Mouse (Mus musculus) left cerebral cortex, postnatal 25 days (tissue): ENCODE data around the gene Omd. TPM values are rescaled to one million over a fixed set of nuclear protein-coding genes. Genes with fewer than 3 reads are reported as not detected.
"Not testable (repeated sequence)": the region's sequence is repeated elsewhere in the genome, so short reads cannot be mapped to it uniquely, and the experiment has no call there.

Source experiments
- DNase-seq, 2 experiments: peaks; one replicate each; pipeline ENCODE4 v3.0.0; 2022; ENCODE audit warnings: low spot score in 2 of 2, mixed read lengths in 1 of 2
- intact Hi-C: fragments of 180-260 bp; cut with DNase I; formaldehyde crosslinking; loops from one replicate; pipeline ENCODE4 v1.15.1; 2025
- total RNA-seq, 2 experiments: library from RNA; stranded (reverse); gene quantifications; 2 replicates each; pipeline ENCODE4 v1.2.3; 2021

Gene Omd
- 1 to 10 TPM; 1.6 to 2.0 TPM for total RNA-seq

DNA sequence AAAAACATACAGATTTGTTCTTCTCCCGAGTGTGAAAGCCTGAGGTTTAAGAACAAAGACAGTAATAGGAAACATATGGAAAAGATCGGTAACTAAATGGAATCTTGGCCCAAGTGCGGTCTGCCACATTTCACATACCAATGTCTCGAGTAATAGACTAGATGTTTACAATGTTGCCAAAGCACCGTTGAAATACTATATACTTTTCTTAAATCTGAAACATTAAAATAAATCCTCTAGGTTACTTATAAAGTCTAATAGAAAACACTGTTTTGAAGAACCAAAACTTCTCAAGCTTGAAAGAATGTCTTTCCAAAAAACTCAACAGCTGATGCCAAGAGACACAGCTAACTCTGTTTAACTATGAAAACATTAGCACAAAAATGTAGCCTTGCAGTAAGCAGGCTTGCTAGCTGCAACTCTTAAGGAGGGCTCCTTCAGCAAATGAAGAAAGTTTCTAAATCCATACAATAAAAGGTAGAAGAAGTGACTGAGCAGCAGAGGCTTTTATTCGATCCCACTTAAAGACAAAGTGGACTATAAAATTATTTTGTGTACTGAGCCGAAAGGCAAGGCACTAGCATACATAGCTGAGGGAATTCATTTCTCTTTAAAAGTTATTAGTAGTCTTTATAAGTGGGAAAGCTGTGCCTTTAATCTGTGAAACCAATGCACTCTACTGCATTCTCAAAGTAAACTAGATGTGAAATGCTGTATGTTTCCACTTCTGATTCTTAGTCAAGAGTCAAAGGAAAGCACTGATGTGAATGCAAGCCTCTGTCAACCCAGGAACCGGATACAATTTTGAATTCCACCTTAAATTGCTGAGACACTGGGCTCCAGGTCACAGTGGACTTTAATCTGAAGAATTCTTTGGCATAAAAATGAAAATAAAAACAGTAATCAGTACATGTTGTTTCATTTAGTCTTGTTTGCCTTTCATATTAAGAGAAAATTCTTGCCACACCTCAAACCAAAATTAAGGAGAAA is at the start of gene Omd:
TSS of gene Omd (plus strand) at position 922 of the 990 bp plus-strand sequence.
- DNase-seq: no peak
- intact Hi-C loops: no loop called here

DNA sequence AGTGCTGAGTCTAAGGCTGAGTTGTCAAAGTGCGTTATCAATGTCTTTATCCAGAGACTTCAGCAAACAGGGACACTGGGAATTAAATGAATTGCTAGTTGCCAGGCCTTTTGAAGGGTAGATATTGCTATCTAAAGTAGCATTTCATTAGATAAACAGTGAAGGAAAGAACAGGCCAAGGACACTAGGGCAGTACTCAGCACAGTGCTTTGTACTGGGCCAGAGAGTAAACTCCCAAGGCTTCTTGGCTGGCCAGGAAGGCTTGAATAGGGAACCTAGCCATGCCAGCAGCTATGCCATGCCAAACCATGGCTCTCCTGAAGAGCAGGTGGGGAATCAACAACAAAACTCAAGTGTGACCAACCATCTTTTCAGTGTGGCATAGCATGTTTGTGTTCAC is 45.3 kb upstream of the Omd start:
- intact Hi-C loops: no loop called here
- no peak for DNase-seq

GRCm38 (mm10) chr13:49538693-49539092 is 43.6 kb upstream of the Omd start:
- intact Hi-C loops: no loop called here

GRCm38 (mm10) chr13:49544279-49544678 is 38.0 kb upstream of the Omd start, which contains the start of gene Aspn:
Gene Aspn (plus strand): TSS chr13:49544443.
- intact Hi-C loops: no loop called here
- DNase-seq: no peak

More at GRCm38 (mm10) chr13:49538693-49539092, 43.6 kb upstream of the Omd start:
- DNase-seq: no peak

- DNase-seq: no peak
- intact Hi-C loops: no loop called here
Observed at GRCm38 (mm10) chr13:49545646-49546045, 36.6 kb upstream of the Omd start.

GRCm38 (mm10) chr13:49546517-49546916 is 35.7 kb upstream of the Omd start:
- DNase-seq: no peak
- intact Hi-C loops: no loop called here

DNA sequence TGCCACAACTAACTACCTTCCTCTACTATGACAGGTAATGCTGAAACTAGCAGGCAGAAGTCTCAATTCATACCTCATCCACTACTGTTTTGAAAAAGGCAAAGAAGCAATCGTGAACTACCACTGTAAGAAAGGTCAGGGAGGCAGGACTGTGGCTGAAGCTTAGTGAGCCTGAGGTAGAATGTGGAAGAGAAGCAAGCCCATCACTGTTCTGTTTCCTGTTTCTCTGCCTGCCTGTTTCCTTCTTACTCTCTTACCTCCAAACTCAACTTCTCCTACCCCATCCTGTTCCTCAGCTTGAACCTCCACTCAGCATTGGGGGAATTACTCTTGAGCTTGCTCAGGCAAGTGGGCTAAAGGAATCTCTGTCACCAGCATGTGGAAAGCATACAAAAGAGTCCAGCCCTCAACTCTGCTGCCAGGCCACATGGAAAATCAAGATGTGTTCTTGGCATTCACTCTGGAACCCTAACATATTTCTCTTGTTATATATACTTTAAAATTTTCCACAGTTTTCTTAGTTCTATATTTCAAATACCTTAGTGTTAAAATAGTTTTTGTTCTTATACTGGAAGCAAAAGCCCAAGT is 34.6 kb upstream of the Omd start:
- no peak for DNase-seq
- intact Hi-C loops: no loop called here

DNA sequence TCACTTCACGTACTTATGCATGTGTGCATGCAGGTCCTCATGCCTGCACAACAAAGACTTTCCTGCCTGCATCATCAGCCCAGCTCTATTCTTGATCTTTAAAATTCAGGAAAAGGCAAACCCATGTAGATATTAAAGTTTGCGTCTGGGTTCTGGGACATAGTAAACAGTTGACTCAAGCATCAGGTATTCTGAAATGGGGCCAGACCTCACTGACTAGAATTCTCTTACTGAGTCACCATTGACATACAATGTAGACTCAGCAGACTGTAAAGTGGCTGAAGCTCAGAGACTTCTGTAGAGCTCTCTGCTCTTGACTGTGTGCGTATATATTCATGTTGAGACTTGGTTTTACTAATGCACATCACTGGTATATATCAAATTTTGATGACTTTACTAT is 32.6 kb upstream of the Omd start:
- intact Hi-C loops: no loop called here
- DNase-seq: no peak

- DNase-seq: no peak
- intact Hi-C loops: no loop called here
Observed at GRCm38 (mm10) chr13:49554519-49554918, 27.7 kb upstream of the Omd start.

DNA sequence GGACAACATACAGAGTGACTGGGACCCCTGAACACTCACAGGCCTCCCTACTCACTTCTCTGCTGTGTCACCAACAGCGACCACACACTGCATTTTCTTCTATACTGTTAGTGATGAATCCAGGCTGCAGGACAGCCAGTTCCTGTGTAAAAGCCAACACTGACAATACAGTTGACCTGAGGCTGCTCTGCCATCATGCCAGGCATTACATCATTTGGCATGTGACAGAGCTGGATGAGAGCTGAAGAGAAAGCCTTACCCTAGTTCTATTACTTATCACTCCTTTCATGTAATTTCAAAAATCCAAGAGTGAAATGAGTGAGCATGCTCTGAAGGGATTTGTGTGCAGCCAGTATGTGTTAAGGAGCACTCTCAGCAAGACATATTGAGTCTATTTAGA is 26.1 kb upstream of the Omd start:
- DNase-seq: no peak
- intact Hi-C loops: loop anchor here (5.0 kb wide), 1 partner anchor 86 kb away; no protein-coding TSS in a partner anchor

- intact Hi-C loops: loop anchor here (5.0 kb wide), 1 partner anchor 85 kb away; no protein-coding TSS in a partner anchor
- DNase-seq: no peak
Observed at GRCm38 (mm10) chr13:49556924-49557323, 25.3 kb upstream of the Omd start.

DNA sequence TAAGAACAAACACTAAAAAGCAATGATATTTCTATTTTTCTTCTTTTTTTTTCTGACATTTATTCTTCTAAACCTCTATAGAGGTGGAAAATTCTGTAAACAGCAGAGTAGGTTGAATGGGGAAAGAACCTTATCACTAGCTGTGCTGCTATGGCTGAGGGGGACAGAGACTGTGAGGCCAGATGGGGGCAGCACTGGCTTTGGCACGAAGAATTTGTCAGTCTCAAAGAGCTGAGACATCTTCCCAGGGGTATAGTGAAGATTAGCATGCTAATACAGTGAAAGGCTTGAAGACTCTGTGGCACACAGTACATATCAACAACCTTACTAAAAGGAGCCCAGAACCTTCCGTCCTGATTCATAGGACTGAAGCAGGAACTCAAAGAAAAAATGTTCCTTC is 23.1 kb upstream of the Omd start:
- DNase-seq: no peak
- intact Hi-C loops: loop anchor here (5.0 kb wide), 1 partner anchor 83 kb away; no protein-coding TSS in a partner anchor

DNA sequence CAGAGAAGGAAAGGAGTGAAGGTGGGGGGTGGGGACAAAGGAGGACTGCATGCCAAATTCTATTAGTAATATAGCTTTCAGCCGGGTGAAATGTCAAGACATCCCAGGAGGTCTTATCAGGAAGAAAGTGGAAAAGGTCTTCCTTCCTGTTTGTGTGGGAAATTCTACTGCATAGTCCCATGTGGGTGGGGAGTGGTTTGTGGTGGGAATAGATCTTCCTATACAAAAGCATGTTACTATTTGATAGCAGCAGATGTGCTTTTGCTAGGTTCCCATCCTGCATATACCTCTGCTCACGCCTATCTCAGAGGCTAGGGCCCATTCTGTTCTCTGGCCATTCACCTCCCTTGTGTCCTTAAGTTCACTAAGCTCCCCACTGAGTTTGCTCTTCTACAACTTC is 21.4 kb upstream of the Omd start:
- intact Hi-C loops: no loop called here
- DNase-seq: no peak

- no peak for DNase-seq
- intact Hi-C loops: no loop called here
Observed at GRCm38 (mm10) chr13:49564347-49564746, 17.9 kb upstream of the Omd start.

DNA sequence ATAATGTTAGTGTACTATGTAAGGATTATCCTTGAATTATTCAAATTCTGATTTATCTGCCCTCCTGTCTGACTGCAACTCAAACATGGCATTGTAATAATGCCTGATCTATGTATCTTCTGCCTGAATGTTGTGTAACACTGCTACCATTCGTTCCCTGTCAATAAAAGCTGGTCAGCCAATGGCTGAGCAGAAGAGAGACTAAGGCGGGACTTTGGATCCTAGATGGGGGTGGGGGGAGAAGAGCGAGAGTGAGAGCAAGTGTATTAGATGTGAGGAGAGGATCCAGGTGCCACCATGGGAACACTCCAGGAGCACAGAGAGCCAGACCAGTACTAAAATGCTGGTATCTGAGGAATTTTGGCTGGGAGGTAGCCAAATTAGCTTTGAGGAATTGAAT is 11.9 kb upstream of the Omd start:
- DNase-seq: no peak
- intact Hi-C loops: no loop called here

DNA sequence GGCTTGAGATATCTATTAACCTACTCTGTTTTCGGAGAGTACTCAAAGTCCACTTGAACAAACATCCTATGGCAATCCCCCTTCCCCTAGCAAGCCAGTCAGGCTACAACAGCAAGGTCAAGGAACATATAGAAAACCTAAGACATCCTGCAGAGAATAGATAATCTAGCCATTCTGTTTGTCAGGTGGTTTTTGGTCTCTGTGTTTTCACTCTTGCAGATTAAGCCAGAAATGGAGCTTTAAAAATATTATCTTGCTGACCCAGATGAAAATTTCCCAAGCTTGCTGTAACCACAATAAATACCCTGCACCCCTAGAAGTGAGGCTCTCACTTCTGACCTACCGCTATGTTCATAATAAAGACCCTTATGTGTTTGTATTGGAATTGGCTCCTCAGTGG is 10.8 kb upstream of the Omd start:
- DNase-seq: no peak
- intact Hi-C loops: no loop called here

GRCm38 (mm10) chr13:49583859-49584258 is 1.6 kb downstream of the Omd start:
- intact Hi-C loops: no loop called here
- no peak for DNase-seq

- DNase-seq: no peak
- intact Hi-C loops: no loop called here
Observed at GRCm38 (mm10) chr13:49584307-49585005, 2.2 kb downstream of the Omd start.

DNA sequence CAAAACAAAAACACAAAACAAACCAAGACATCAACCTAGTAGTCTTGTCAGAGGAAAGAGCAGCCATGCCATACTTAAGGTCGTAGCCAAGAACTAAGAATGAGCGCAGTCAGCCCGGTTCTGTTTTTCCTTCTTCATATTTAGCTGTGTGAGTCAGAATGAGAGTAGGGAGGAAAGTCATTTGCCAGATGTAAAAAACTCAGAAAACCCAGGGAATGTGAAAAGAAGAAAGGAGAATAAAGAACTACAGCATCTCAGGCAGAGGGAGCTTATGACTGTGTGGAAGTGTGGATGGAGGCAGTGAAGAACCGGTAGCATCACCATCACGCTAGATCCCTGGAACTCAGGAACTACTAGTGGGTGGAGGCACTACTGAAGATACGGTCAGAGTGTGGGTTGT is 3.8 kb downstream of the Omd start:
- peak in 1 of 2 experiments; percentile 28 for DNase-seq
- intact Hi-C loops: no loop called here

DNA sequence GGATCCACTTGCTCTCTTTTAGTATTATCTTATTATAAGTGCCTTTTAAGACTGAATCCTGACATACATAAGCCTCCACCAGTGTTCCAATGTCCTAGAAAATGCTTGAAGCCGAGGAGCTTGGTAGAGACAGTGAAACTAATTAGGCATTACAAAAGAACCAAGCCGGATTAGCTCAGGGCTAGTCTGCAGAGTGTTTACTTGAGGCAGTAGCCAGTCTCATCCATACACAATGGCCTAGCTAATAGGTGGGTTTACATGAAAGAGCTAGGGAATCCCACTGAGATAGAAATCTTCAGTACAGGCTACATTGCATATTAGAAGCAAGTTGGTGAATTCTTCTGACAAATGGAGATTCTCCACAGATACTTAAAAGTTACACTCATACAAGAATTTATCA is 20.3 kb downstream of the Omd start:
- DNase-seq, intact Hi-C loops: not testable (repeated sequence)
